Mouse (Mus musculus) testis, adult 10 weeks (tissue): ENCODE data around the gene Eif2a. TPM values are rescaled to one million over a fixed set of nuclear protein-coding genes. Genes with fewer than 3 reads are reported as not detected.

ENCODE experiments used
- polyA plus RNA-seq: library from polyadenylated mRNA; stranded (reverse); fragments of 350-450 nt; fragmentation: Illumina TruSeq; extraction: RNeasy Lipid Tissue Mini Kit (QIAGEN cat#74804); gene quantifications from one replicate; pipeline ENCODE4 v1.2.3, GENCODE M21; 2014; ENCODE audit warnings: low read depth, low replicate concordance

Eif2a gene
- polyA plus RNA-seq: 39.4 TPM

DNA sequence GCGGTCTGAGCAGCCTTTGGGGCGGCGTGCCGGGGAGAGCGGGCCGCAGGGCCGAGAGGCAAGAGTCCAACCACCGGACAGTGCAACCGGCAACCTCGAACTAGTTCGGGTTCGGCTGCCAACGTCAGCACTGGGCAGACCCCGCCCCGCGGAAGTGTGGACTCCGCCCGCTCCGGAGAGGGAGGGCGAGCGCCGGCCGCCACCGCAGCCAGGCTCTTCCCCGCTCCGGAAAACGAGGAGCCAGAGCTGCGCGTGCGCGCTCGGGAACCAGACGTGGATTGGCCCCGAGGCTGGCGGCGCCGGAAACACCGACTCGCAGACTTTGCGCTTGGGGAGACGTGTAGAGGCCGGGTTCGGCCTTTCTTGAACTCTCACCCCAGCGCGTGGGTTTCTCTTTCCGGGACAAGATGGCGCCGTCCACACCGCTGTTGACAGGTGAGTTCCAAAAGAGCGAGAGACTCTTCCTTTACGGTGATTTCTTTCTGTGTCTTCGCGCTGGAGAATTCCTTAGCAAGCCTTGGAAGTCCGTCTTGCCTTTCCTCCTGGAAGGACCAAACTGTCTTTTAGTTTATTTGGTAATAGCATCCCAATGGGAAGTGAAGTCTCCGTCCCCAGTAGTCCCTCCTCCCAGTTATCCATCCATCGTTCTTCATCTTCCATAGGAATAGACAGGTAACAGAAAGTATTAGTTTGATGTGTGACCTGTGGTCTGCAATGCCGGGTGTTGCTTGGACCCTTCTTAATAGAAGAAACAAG, at the start of gene Eif2a, which contains the start of gene Serp1:
TSS of gene Eif2a (plus strand) at position 170 of the 756 bp plus-strand sequence.
TSS of gene Serp1 (minus strand) at position 241 of the 756 bp plus-strand sequence.

GRCm38 (mm10) chr3:58576137-58577066, 50.8 kb downstream of the Eif2a start, which contains the start of gene Selenot:
Gene Selenot, plus strand, starts transcription at chr3:58576636.

Other genes starting within 250 kb of the Eif2a start
- 63.5 TPM for gene Tsc22d2, start 111.1 kb upstream of the Eif2a start, polyA plus RNA-seq
- 60.9 TPM for gene Serp1, start 71 bp downstream of the Eif2a start, polyA plus RNA-seq
- gene Selenot, start 50.8 kb downstream of the Eif2a start, polyA plus RNA-seq: 182 TPM
- 109 TPM for gene Erich6, start 111.4 kb downstream of the Eif2a start, polyA plus RNA-seq
- 48.0 TPM for gene Siah2, start 166.6 kb downstream of the Eif2a start, polyA plus RNA-seq